Mouse (Mus musculus): ENCODE data around the gene Npff.

The Npff gene

DNA sequence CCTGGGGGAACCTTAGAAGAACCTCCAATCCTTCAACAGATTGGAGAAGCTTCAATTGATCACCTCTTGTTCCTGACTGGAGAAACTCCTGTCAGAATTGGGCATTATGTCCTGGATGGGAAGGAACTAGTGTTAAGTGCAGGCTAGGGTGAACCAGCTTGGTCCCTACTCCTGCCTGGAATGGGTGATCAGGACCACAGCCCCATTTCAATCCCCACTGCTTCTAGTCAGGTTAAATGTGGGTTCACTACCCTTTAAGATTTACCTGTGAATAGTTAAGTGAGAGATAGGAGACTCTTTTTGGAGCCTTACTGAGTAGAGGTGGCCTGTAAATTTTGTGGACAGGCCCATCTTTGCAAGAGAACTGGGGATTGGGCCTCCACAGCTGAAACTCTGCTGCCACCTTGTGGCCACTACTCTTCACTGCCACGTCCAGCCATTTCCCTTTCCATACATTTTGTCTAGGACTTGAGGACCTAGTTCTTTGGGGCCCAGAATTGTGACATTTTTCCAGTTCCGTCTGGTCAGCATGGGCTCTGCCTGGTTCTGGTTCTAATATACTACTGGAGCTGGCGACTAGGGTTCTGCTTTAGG lies at the start of gene Npff:
Npff (minus strand) TSS at position 51 of the 594 bp plus-strand sequence.
- DNase-seq, result peak; percentile 86

DNA sequence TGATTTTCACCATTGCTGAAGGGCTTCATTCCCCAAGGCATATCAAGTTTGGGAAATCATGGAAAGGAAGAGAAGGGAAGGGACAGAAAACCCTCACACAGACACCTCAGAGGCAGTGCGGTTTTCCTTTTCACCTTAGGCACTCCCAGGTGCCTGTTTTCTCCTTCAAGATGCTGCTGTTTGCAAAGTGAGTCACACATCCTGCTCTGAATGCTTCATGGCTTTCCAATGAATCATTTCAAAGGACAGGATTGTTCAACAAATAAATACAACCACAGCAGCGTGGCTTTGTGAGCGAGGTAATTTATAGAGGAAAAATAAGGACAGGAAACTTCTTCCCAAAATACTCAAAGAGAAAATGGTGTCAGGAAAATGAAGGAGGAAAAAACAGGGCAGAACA lies 47.3 kb upstream of the Npff start:
- no peak for DNase-seq

DNA sequence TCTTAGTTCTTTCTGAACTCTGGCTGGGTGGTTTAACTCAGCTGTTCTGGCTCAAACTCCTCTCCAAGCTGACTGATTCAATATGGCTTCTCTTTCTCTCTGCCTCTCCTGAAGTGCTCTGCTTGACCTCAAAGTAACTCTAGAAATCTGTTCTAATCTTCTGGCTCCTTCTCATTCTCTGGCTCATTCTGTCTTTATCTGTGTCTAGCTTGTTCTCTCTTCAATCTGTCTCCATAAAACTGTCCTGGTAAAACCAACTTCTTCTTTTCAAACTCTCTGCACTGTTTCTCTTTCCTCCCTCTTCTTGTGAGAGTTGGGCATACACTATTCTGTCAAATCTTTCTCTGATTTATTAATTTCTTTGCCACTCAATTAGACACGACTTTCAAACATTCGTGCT lies 43.1 kb upstream of the Npff start:
- DNase-seq, result no peak

DNA sequence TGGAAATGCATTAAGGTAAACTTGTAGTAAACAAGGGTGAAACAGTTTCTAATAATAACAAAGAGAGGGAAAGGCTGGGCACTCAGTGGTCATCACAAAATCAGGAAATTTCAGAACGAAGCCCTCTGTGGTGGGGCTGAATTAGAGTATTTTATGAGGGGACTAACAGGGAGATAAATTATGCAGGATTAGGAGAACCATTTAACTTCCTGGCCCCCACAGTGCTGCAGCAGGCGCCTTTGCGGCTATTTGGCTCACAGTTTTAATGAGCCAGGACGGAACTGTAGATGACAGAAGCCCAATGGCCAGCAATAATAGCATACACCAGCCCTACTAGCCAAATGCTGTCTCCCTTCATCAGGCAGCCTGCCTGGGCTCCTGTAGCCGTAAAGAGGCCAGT lies 38.9 kb upstream of the Npff start:
- DNase-seq, result peak; percentile 65

DNA sequence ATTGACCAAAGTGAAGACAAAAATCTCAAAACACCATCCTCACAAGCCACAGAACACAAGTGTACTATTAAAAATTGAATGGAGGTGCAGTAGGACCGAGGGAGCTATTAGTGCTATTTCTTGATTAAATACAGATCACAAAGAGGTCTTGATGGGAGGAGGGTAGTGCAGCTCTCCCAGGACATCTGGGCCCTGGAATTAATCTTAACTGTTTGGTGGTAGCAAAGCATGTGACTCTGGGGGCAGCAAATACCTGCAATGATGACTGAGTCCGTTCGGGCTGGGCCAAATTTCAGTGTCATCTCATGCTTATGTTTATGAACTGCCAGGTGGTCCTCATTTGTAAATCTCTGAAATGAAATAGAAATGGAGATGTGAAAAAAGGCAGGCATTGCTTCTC lies 38.3 kb upstream of the Npff start:
- DNase-seq, result no peak

DNA sequence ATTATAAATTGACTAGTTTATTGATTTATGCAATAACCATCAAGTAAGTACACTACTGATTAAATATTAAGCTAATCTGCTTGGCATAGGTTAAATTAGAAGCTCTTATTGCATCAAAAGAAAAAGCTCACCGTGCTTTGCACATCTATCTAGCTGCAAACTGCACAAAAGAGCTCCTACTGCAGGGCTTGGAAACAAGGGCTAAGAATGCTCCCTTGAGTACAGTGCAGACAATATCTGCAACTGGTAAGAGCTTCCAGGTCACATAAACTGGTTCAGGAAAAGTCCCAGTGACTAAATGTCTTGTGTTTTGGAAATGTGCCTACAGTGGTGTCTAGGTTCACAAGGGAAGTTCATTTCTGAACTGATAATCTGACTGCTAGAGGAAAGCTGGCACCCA lies 37.7 kb upstream of the Npff start:
- no peak for DNase-seq

DNA sequence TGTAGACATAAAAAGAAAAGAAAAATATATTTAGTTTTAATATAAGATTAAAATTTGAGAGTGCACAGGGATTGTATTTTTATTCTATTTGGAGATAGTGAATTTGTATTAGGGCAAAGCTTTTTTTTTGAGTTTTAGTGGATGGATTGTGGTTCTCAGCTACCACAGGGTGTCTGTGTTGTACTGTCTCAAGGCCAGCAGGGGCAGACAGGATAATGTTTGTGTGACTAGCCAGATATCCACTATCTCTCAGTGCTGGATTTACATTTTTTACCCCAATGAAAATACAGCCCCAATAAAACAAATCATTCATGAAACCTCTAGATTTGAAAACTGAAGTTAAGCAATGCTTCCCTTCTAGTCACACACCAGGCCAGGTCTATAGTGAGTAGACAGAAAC lies 32.8 kb upstream of the Npff start:
- no peak for DNase-seq

DNA sequence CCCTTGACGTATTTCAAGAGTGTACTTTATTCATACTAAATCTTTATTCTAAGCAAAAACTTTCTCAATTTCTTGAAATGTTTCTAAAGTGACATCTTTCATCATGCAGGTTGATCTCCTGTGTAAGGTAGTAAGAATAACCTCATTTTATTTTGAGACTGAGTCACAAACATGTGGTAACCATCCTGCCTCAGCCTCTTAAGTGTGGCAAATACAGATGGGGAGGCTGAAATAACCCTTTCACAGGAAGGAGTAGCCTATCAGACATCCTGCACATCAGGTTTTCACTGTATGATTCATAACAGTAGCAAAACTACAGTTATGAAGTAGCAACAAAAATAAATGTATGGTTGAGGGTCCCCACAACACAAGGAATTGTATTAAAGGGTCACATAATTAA lies 30.8 kb upstream of the Npff start:
- DNase-seq, result no peak

DNA sequence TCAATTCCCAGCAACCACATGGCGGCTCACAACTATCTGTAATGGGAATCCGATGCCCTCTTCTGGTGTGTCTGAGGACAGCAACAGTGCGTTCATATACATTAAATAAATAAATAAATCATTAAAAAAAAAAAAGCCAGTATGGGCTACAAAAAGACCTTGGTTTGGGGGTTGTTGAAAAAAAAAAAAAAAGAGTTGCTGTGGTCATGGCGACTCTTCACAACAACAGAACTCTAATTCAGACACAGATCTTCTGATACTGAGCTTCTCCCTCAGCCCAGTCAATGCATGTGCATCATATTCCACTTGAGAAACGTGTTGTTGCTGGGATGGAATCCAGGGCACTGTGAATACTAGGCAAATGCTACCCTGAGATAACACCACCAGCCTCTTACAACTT lies 27.9 kb upstream of the Npff start:
- DNase-seq, result no peak

DNA sequence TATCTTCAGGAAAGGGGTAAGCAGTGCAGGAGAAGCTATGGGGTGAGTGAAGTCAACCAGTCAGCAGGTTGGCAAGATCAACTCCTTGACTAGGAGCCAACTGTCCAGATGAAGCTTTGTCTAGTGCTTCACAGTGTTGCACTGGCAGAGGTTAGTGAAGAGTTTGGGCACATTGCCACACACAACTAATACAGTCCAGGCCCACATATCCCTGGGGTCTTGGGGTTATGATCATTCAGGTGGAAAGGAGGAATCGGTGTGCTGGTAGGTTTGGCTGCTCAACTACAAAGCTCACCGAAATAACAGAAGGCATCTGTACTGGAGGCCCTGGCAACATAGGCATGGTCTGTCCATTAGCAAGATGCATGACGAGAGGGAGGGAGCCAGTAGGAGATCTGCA lies 22.7 kb upstream of the Npff start:
- peak; percentile 96 for DNase-seq

DNA sequence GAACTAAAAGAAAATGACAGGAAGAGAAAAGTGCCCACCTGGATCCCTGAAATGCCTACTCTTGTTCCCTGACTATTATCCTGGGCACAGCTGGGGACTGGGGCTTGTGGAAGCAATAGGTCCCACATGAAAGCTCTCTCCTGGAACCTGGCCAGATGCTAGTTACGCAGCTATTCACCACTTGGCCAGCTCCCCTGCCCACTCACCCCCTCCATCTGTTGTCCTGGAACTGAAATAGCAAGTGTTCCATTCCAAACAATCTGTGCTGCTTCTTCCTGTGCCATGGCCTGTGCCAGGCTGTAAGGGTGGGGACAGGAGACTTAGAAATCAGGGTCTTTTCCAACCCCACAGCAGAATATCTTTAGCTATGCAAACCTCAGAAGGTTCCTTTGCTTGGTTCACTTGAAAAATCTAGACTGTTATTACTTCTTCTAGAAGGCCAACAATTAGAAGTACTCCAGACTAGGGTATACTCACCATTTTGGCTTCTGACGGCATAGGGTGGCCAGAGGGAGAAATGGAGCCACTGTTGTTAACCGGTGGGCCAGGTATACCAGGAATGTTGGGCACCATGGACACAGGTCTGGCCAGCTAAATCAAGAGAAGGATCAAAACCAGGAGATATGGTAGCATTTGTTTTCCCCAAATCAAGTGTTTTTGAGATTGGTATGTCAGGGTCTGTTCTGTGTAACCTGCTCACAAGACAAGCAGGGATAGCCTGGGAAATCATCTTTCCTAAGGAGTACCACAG lies 22.1 kb upstream of the Npff start:
- DNase-seq, result peak; percentile 99

DNA sequence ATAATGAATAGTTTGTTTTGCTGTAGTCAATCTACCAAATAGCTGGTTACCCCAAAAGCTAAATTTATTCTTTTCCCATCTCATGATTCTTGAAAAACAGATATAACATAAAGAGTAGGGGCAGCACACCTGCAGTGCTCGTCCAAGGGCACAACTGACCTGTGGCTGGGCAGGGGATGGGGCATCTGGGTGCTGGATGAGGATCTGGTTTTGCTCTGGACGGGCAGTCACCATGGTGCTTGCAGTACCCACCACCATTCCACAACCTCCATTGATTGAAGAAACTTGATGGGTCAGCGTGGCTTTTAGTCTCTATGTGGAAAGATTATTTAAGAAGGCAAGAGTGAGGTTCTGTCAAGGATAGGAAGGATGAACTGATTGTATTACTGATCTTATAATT lies 21.5 kb upstream of the Npff start:
- DNase-seq, result no peak

DNA sequence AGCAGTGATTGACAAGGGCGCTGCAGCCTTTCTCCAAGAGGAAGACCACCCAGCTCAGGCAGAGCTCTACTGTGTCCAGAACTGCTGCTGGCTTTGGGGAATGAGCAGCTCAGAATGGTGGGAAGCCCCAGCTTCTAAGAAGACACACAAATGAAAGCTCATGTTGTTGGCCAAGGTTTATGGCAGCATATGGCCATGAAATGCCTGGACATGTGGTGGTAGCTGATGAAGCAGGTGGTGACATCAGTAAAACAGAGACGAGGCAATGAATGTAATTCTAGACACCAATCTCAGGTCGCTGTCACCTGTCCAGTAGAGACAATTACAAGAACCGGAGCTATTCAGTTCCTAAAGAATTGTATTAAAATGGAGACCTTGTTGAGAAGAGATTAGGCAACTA lies 20.1 kb upstream of the Npff start:
- DNase-seq, result peak; percentile 97

DNA sequence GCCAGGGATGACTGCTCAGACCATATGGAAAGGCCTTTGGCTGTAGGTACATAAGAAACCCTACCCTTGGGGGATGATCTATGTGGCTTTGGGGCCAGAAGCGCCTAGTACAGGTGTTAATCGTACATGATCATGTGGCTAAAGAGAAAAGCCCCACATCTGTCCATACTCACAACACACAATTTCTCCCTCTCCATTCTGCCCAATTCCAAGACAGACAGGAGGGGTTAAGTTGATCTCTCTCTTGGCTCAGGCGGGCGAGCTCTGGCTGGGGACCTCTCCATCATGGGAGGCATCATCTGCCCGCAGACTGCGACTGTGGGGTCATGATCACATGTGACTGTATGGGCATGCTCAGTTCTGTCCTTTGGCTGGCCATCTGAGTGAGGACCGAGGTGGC lies 9.2 kb upstream of the Npff start:
- peak; percentile 38 for DNase-seq

DNA sequence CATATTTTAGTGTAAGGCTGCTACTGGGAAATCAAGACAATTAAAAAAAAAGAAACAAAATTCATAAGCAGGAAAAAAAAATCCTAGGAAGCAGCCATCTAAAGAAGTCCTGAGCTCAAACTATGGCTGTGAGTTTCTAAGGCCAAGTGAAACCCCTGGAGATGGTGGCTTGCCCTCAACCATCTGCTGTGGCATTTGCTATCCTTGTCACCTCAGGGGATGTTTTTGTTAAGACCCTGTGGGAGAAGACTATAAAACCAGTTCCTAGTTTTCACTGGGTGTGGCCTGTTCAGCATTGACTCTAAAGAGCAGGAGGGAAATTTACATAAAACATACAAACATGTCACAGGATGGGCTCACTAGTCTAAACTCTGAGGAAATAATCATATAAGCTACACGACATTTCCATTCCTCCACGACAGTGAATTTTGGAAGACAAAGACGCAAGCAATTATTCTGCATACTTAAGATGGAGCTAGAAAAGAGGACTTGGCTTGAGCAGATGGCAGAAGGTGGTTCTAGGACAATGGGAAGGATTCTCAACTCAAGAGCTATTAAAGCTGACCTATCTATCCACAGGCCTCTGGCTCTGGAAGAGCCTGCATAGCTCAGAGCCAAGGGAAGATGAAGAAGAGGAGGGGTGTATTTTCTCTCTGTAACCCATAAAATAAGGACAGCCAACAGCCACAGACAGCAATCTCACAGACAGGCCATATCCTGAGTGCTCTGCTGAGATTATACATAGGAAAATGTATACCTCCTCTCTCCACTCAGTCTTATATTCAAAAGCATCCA lies 7.6 kb upstream of the Npff start:
- DNase-seq, result peak; percentile 86

DNA sequence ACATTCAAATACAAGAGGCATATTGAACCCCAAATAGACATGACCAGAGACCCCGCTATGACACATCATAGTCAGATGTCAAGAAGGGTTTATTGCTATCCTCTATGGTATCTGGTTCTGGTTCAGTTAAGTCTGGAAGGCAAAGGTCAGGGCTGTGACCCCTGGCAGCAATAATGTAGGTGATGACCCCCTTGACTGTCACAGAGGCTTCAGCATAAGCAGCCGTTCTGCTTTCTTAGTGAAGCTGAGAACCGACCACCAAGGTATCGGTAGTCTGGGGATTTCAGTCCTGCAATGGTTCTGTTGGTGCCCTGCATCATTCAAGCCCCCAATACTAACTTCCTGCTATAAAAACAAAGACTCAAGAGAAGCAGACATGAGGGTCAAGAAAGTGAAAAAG lies 6.8 kb upstream of the Npff start:
- DNase-seq, result peak; percentile 35

DNA sequence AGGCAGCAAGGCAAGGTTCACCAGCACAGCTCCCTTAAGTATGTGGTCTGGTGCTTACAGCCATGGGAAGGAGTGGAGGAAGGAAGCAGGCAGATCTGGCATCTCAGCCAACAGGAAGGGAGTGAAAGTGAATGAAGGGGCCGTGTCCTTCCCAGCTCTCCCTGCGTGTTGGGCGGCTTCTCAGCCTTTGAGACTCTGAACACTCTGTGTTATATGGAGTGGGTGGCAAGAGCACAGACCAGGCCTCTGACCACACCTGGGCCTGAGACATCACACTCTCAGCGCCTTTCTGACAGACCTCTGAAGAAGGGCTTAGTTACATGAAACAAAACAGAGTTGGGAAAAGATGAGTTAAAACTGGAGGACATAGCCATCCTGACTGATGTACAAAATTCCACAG lies 5.8 kb upstream of the Npff start:
- no peak for DNase-seq

DNA sequence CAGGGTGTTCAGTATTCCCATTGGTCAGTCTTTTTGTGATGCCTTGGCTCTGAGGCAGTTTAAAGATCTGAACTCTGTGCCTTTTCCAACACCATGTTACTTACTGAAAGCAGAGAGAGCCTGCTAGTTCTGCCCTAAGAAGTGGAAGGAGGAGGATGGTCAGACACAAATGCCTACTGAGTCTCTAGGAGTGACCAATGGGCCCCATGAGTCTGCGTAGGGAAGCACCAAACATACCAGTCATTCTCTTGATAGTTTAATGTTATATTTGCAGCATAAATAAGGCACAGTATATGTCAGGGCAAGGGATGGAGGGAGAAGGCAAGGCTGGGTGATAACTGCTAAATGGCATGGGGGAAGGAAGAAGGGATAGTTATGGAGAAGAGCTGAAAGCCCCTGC lies 3.7 kb upstream of the Npff start:
- DNase-seq, result no peak

DNA sequence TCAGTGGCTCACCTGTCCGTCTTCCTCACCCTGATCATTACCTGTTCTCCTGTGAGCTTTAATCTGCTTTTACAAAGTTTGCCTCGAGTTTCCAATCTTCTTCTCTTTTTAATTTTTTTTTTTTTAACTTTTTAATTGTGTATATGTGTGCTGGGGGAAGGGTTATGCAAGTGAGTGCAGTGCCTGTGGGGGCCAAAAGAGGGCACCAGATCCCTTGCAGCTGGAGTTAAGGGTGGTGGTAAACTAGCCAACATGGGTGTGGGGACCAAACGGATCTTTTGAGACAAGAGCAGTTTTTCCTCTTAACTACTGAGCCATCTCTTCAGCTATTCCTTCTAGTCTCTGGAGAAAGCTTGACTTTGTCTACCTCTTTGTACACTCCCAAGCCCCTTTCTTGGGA lies 3.2 kb upstream of the Npff start:
- no peak for DNase-seq

DNA sequence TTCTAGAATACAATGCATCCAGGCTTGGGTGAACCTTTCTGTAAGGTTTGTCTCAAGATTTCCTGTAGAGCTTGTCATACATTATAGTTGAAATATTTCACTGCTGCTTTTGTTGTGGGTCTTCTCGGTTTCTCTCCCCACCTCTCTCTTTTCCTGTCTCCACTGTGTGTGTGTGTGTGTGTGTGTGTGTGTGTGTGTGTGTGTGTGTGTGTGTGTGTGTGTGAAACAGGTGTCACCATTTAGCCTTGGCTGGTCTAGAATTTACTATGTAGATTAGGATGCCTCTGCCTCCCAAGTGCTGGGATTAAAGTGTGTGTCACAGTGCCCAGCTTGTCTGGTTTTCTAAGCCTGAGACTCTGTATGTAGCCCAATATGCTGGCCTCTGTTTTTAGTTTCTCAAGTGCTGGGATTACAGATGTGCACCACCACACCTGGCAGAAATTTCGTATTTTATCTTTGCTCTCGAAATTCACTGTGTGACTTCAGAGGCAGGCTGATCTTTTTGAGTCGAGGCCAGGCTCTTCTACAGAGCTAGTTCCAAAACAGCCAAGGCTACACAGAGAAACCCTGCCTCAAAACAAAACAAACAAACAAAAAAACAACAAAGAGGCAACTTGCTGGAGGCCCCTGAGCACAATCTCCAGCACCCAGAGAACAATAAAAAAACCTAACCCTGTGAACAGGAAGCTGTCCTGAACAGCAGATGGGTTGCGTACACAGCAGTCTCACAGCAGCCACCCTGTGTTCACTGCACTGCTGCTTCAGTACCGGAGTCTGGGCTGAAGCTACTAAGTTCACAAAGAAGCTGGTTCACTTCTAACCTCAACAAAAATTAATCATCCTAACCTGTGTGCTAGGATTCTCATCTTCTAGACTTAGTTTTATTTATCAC lies 1.6 kb upstream of the Npff start:
- peak; percentile 14 for DNase-seq

DNA sequence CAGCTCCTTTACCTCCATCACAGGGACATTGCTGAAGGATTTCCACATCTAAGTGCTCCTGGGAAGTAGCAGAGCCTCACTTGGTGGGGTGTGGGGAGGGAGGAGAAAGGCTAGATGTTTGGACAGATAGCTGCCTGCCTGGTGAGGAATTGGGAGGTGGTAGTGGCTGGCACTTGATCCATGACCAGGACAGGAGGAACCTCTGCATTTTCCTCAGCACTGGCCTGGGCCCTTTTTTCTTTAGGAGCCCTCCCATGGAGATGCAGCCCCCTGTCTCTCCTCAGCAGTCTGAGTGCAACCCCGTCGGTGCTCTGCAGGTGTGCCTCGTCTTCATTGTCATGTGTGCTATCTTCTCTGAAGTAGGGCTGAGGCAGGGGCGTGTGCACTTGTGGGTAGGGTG lies 3.3 kb downstream of the Npff start:
- peak; percentile 51 for DNase-seq

DNA sequence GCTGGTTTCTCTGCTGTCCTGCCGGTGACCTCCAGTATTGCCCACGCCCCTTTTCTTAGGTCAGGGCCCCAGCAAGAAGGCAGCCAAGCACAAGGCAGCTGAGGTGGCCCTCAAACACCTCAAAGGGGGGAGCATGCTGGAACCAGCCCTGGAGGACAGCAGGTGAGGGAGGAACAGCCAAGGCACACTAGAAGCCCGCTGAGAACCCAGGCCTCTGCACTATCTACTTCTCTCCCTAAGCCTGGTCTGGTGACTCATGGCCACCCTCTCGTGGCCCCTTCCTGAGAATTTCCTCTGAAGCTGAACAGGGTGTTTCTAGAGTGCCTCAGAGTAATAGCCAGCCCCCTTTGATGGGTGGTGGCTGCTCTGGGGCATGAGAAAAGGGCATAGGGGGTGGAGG lies 4.3 kb downstream of the Npff start:
- DNase-seq, result peak; percentile 77
